Mouse (Mus musculus) kidney, embryonic 16.5 days (tissue): ENCODE data around the gene Zbtb43. TPM values are rescaled to one million over a fixed set of nuclear protein-coding genes. Genes with fewer than 3 reads are reported as not detected.

ENCODE experiments used
- ATAC-seq: fragments of 200-750 bp; cut with Nextera tagmentation; 2 replicates; pipeline ENCODE4 v1.8.0; 2017; ENCODE audit warnings: moderate TSS enrichment; ENCODE audit not compliant: low FRiP score, low TSS enrichment
- H3K27ac ChIP-seq: fragments of 300-500 bp; sonication (generic); 2 replicates; pipeline ENCODE4 v1.5.1; 2014; ENCODE audit warnings: low read length
- H3K27me3 ChIP-seq: fragments of 300-500 bp; sonication (generic); 2 replicates; pipeline ENCODE4 v1.6.1; 2014; ENCODE audit warnings: low read length, control low read depth, mixed read lengths; ENCODE audit not compliant: insufficient read depth
- H3K36me3 ChIP-seq: fragments of 300-500 bp; sonication (generic); 2 replicates; pipeline ENCODE4 v1.6.1; 2014; ENCODE audit warnings: low read length, control low read depth, mixed read lengths; ENCODE audit not compliant: insufficient read depth
- H3K4me1 ChIP-seq: fragments of 300-500 bp; sonication (generic); 2 replicates; pipeline ENCODE4 v1.6.1; 2014; ENCODE audit warnings: low read length, control low read depth, mixed read lengths; ENCODE audit not compliant: insufficient read depth
- H3K4me2 ChIP-seq: fragments of 300-500 bp; sonication (generic); replicated peaks from 2 replicates; pipeline ENCODE4 v1.6.1; 2014; ENCODE audit warnings: low read depth, low read length
- H3K4me3 ChIP-seq: fragments of 300-500 bp; sonication (generic); 2 replicates; pipeline ENCODE4 v1.5.1; 2014; ENCODE audit warnings: mild to moderate bottlenecking, low read length
- H3K9ac ChIP-seq: fragments of 300-500 bp; sonication (generic); replicated peaks from 2 replicates; pipeline ENCODE4 v1.6.1; 2014; ENCODE audit warnings: low read length
- H3K9me3 ChIP-seq: fragments of 300-500 bp; sonication (generic); 2 replicates; pipeline ENCODE4 v1.6.1; 2016; ENCODE audit warnings: low read length, control low read depth
- WGBS: fragments of 180-500 bp; shearing (Covaris S2); extraction: QIAGEN DNeasy Blood & Tissue Kit; methylation state at CpG from one replicate; pipeline ENCODE4 v1.1.7; 2014; 5-methylcytosine and 5-hydroxymethylcytosine counted together
- polyA plus RNA-seq: library from polyadenylated mRNA; unstranded; fragments of >200 nt; fragmentation: Nextera tagmentation; extraction: Ambion mirVana; gene quantifications from 2 replicates; pipeline ENCODE4 v1.2.1, GENCODE M21; 2015

Zbtb43 gene
- polyA plus RNA-seq: 17.7 and 20.8 TPM in 2 replicates

DNA sequence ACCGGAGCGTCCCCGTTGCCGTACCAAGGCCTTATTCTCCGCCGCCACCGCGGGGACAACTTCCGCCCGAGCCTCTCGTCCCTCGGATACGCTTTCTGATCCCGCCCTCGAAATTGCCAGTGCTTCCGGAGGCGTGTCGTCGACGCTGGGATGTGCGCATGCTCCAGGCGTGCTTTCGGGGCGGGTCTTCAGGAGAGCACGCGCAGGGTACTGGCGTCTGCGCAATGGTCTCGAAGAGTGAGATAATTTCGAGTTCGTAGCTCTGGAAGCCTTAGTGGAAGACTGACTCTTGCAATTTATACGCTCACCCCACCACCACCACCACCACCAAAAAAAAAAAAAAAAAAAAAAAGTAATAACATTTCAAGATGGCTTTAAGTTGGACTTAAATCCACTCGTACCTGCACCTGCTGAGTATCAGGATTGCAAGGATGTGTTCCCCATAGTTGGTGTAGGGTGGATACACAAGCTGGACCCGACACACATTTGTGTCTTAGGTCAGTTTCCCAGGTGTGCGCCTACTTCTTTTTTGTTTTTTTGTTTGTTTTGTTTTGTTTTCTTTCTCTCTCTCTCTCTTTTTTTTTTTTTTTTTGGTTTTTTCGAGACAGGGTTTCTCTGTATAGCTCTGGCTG, at the start of gene Zbtb43:
Zbtb43 (minus strand) TSS at position 94 of the 632 bp plus-strand sequence.
- Histone ChIP-seq H3K27me3 (no peaks in the 10 kb centered on the region), H3K4me1 (peaks cover 22% of the 10 kb centered on the region), H3K9ac (peak within 1 kb of the TSS; percentile 95), H3K9me3 (peaks cover 5% of the 10 kb centered on the region; the same call in 1 of the 2 replicates), H3K4me3 (peak within 1 kb of the TSS; percentile 78), H3K4me2 (peak within 1 kb of the TSS; percentile 57), H3K27ac (peak within 1 kb of the TSS; percentile 72), H3K36me3 (peaks cover 12% of the 10 kb centered on the region)
- WGBS: 6% methylated on average over 36 of the region's 36 CpGs
- ATAC-seq: peak; percentile 95

DNA sequence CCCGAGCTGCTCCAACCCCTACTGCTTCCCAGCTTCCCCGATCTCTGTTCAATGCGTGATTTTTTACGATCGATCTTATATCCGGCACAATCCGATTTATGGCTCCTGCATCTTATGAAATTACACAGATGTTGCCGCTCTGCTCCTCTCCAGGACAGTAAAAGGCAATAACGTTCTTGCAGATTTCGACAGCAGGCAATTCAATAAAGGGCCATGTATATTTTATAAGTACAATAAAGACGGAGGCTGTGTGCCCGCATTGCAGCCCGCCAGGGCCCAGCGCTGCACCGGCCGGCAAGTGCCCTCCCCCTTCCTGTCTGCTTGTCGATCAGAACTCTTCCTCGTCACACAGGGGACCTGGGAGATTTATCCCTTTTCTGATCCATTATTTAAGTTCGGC, 47.5 kb upstream of the Zbtb43 start:
- H3K27me3 ChIP-seq: peaks cover 5% of the 10 kb centered on the region; the same call in 1 of the 2 replicates
- no peak for ATAC-seq
- H3K9me3 ChIP-seq: peaks cover 3% of the 10 kb centered on the region; the same call in 1 of the 2 replicates
- H3K4me1 ChIP-seq: peaks cover 6% of the 10 kb centered on the region; the same call in 1 of the 2 replicates
- H3K36me3 ChIP-seq: no peaks in the 10 kb centered on the region
- H3K27ac ChIP-seq: no peak overlapping the region
- no peak overlapping the region for H3K4me2 ChIP-seq
- no peak overlapping the region for H3K9ac ChIP-seq
- WGBS: 35% methylated on average over 19 of the region's 19 CpGs
- H3K4me3 ChIP-seq: no peak overlapping the region

DNA sequence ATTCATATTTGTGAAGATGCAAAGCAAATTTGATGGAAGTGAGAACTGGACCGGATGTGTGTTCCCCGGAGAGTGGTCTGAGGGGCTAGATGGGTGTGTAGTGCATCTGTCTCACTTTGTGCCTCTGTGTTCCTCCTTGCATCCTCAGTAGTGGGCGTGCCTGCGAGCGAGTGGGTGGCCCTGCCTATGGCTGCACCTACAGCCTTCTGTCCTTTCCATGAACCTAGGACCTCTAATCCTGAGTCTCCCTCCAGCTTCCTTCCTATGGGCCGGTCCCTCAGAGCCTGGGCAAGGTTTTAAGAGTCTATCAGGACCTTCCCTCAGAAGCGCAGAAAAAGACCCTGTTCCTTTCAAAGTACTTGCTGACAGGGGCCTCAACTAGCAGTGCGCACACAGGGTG, 47.1 kb upstream of the Zbtb43 start:
- H3K4me1 ChIP-seq: peaks cover 6% of the 10 kb centered on the region; the same call in 1 of the 2 replicates
- H3K27me3 ChIP-seq: peaks cover 5% of the 10 kb centered on the region; the same call in 1 of the 2 replicates
- H3K4me2 ChIP-seq: no peak overlapping the region
- 63% methylated on average over 8 of the region's 8 CpGs for WGBS
- no peaks in the 10 kb centered on the region for H3K36me3 ChIP-seq
- H3K9ac ChIP-seq: no peak overlapping the region
- no peak for ATAC-seq
- H3K9me3 ChIP-seq: peaks cover 3% of the 10 kb centered on the region; the same call in 1 of the 2 replicates
- H3K4me3 ChIP-seq: no peak overlapping the region
- no peak overlapping the region for H3K27ac ChIP-seq

GRCm38 (mm10) chr2:33510791-33511190, 42.4 kb upstream of the Zbtb43 start:
- peaks cover 4% of the 10 kb centered on the region; the same call in 1 of the 2 replicates for H3K4me1 ChIP-seq
- ATAC-seq: no peak
- no peaks in the 10 kb centered on the region for H3K27me3 ChIP-seq
- no peaks in the 10 kb centered on the region for H3K9me3 ChIP-seq
- WGBS: 100% methylated on average over 1 of the region's 1 CpGs
- no peaks in the 10 kb centered on the region for H3K36me3 ChIP-seq
- H3K4me3 ChIP-seq: no peak overlapping the region
- no peak overlapping the region for H3K9ac ChIP-seq
- no peak overlapping the region for H3K27ac ChIP-seq
- H3K4me2 ChIP-seq: no peak overlapping the region

DNA sequence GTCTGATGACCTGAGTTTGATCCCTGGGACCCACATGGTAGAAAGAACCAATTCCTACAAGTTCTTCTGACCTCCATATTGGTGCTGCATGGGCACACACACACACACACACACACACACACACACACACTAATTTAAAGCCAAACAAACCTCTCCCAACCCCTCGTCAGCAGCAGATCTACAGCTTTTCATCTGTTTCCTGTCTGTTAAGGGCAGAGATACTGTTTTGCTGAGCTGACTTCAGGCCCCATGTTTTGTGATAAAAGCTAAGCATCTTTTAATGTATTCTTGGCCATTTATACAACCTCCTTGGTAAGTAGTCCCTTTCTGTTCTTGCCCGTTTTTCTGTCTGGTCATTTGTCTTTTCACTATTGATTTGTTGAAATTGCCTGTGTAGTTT, 34.2 kb upstream of the Zbtb43 start:
- Histone ChIP-seq H3K4me3 (no peak overlapping the region), H3K27ac (no peak overlapping the region), H3K9ac (no peak overlapping the region), H3K4me2 (no peak overlapping the region), H3K27me3 (no peaks in the 10 kb centered on the region), H3K4me1 (no peaks in the 10 kb centered on the region), H3K36me3 (no peaks in the 10 kb centered on the region), H3K9me3 (peaks cover 11% of the 10 kb centered on the region)
- ATAC-seq: no peak
- 43% methylated on average over 2 of the region's 2 CpGs for WGBS

DNA sequence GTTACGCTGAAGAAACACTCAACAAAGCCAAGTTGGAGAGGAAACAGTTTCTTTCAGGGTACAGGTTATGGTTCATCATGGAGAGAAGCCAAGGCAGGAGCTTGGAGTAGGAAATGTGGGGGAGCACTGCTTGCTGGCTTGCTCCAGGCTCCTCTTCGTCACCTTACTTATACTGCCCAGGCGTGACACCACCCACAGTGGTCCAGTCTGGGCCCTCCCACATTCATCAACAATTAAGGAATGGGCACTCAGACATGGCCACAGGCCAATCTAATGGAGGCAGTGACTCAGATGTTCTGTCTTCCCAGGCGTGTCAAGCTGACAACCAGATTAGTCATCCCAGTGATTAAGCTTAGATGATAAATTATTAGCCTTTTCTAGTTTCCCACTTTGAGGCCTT, 29.9 kb upstream of the Zbtb43 start:
- no peak for ATAC-seq

GRCm38 (mm10) chr2:33495654-33496053, 27.3 kb upstream of the Zbtb43 start:
- no peak overlapping the region for H3K4me3 ChIP-seq
- no peaks in the 10 kb centered on the region for H3K27me3 ChIP-seq
- H3K9ac ChIP-seq: no peak overlapping the region
- H3K9me3 ChIP-seq: peaks cover 16% of the 10 kb centered on the region
- no peaks in the 10 kb centered on the region for H3K36me3 ChIP-seq
- 56% methylated on average over 3 of the region's 3 CpGs for WGBS
- H3K27ac ChIP-seq: no peak overlapping the region
- no peaks in the 10 kb centered on the region for H3K4me1 ChIP-seq
- ATAC-seq: no peak
- no peak overlapping the region for H3K4me2 ChIP-seq

More for the DNA sequence above, 29.9 kb upstream of the Zbtb43 start:
- no peak overlapping the region for H3K4me3 ChIP-seq
- H3K27me3 ChIP-seq: no peaks in the 10 kb centered on the region
- H3K9me3 ChIP-seq: peaks cover 16% of the 10 kb centered on the region
- H3K36me3 ChIP-seq: no peaks in the 10 kb centered on the region
- H3K4me1 ChIP-seq: no peaks in the 10 kb centered on the region
- H3K27ac ChIP-seq: no peak overlapping the region
- 72% methylated on average over 4 of the region's 4 CpGs for WGBS
- H3K4me2 ChIP-seq: no peak overlapping the region
- H3K9ac ChIP-seq: no peak overlapping the region

DNA sequence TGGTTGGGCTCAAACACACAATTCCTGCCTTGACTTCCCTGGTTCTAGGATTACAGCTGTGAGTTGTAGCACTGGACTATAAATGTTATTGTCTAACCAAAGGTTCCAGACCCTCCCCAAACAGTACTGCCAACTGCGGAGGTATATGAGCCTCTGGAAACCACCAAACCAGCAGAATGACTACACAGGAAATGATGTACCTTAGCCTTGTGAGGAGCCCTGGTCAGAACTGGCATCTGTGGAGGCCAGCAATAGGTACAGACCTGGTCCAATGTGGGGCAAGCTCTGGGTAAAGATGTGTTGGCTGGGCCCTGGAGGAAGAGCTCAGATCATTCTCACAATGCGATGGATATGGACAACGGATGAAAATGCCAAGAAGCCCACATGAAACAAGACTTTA, 23.7 kb upstream of the Zbtb43 start:
- Histone ChIP-seq H3K9ac (no peak overlapping the region), H3K4me1 (no peaks in the 10 kb centered on the region), H3K9me3 (peaks cover 5% of the 10 kb centered on the region; the same call in 1 of the 2 replicates), H3K36me3 (no peaks in the 10 kb centered on the region), H3K27me3 (no peaks in the 10 kb centered on the region), H3K4me2 (no peak overlapping the region), H3K4me3 (no peak overlapping the region), H3K27ac (no peak overlapping the region)
- no peak for ATAC-seq
- 88% methylated on average over 3 of the region's 3 CpGs for whole genome bisulfite sequencing

GRCm38 (mm10) chr2:33489565-33489964, 21.2 kb upstream of the Zbtb43 start:
- Histone ChIP-seq H3K4me3 (no peak overlapping the region), H3K4me2 (no peak overlapping the region), H3K9me3 (no peaks in the 10 kb centered on the region), H3K9ac (no peak overlapping the region), H3K36me3 (no peaks in the 10 kb centered on the region), H3K27me3 (no peaks in the 10 kb centered on the region; the same call in 1 of the 2 replicates), H3K4me1 (no peaks in the 10 kb centered on the region), H3K27ac (no peak overlapping the region)
- no peak for ATAC-seq
- 59% methylated on average over 10 of the region's 10 CpGs for WGBS

DNA sequence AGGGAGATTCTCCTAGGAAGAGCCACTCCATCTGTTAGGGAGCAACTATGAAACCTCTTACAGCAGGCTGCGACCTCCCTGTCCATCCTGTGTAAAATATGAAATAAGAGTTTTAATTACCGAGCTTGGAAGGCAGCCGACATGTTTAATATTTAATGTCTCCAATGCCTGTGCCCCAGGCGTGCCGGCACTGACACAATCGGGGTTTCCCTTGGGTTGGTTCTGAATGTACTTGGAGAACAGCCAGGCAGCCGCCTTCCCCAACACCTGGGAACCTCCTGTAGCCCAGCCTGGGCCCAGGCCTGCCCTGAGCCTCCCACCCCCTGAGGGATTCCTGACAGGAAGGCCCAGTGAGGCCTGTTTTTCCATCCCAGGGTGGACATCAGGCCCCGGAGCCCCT, 19.0 kb upstream of the Zbtb43 start:
- H3K4me1 ChIP-seq: no peaks in the 10 kb centered on the region
- no peaks in the 10 kb centered on the region for H3K36me3 ChIP-seq
- no peaks in the 10 kb centered on the region for H3K9me3 ChIP-seq
- ATAC-seq: no peak
- H3K4me2 ChIP-seq: no peak overlapping the region
- 70% methylated on average over 8 of the region's 8 CpGs for WGBS
- no peak overlapping the region for H3K9ac ChIP-seq
- H3K27me3 ChIP-seq: no peaks in the 10 kb centered on the region; the same call in 1 of the 2 replicates
- no peak overlapping the region for H3K27ac ChIP-seq
- H3K4me3 ChIP-seq: no peak overlapping the region
